Comparison of ENCODE assay signal across 24 mouse cellular contexts in genomic region chr8:126451158-126451557, GRCm38 (mm10). TPM values are rescaled to one million over a fixed set of nuclear protein-coding genes. Genes with fewer than 3 reads are reported as not detected.
DNase-seq lines count a peak whose midpoint lies in the region; ATAC-seq and TF ChIP-seq lines count a peak whose summit lies in the region.
"Had no signal": no experiment of that assay in that cellular context is flagged by ENCODE, and none has a peak within 500 bp of the region (broad histone marks: within the 10 kb centered on the region; RNA-seq: fewer than 3 reads in every experiment).

No protein-coding gene starts in this region.

- H3K4me2 ChIP-seq in kidney, embryonic 14.5 days (replicated peaks; ENCODE audit: low read depth, low read length), result no peak overlapping the region
- H3K4me2 ChIP-seq in hindbrain, postnatal 0 days (ENCODE audit: low read depth, low read length), result no peak overlapping the region
- H3K4me2 ChIP-seq: embryonic facial prominence, embryonic 13.5 days; forebrain, embryonic 12.5 days; forebrain, embryonic 15.5 days; heart, embryonic 12.5 days; hindbrain, embryonic 12.5 days; hindbrain, embryonic 15.5 days had no signal

- peak; percentile 12 to 20 for DNase-seq in adrenal gland, postnatal 36 days
- DNase-seq in adrenal gland, adult 8-10 months, result no peak
- peak; percentile 22 for DNase-seq in kidney, postnatal 14 days
- peak; percentile 16 for DNase-seq in lung, postnatal 10 days
- DNase-seq in lung, postnatal 4 days, result no peak
- DNase-seq in lung, postnatal 36 days, result peak; percentile 47
- no peak for DNase-seq in hindbrain, postnatal 0 days (ENCODE audit: low spot score)
- DNase-seq: cerebellum, adult 11 months; cerebellum, adult 2 months; cerebellum, adult 9-11 months; cerebellum, postnatal 25 days; embryo, embryonic 11 days; gastrocnemius, postnatal 25 days; heart, adult 18-20 months had no signal

- no peaks in the 10 kb centered on the region for H3K4me1 ChIP-seq in kidney, embryonic 14.5 days (ENCODE audit: control insufficient read depth, insufficient read depth, low read length)
- H3K4me1 ChIP-seq in hindbrain, postnatal 0 days (ENCODE audit: insufficient read depth, low read length), result no peaks in the 10 kb centered on the region
- H3K4me1 ChIP-seq: embryonic facial prominence, embryonic 10.5 days; embryonic facial prominence, embryonic 13.5 days; forebrain, embryonic 12.5 days; forebrain, embryonic 15.5 days; heart, embryonic 12.5 days; hindbrain, embryonic 12.5 days; hindbrain, embryonic 15.5 days had no signal

- H3K27ac ChIP-seq in kidney, embryonic 14.5 days (ENCODE audit: low read depth, low read length), result no peak overlapping the region
- H3K27ac ChIP-seq in hindbrain, postnatal 0 days, result no peak overlapping the region
- H3K27ac ChIP-seq: embryonic facial prominence, embryonic 10.5 days; embryonic facial prominence, embryonic 13.5 days; forebrain, embryonic 12.5 days; forebrain, embryonic 15.5 days; hindbrain, embryonic 12.5 days; hindbrain, embryonic 15.5 days had no signal

- H3K9ac ChIP-seq in kidney, embryonic 14.5 days (ENCODE audit: low read depth, low read length), result no peak overlapping the region
- H3K9ac ChIP-seq in hindbrain, postnatal 0 days (replicated peaks; ENCODE audit: low read length), result no peak overlapping the region
- H3K9ac ChIP-seq: embryonic facial prominence, embryonic 13.5 days; forebrain, embryonic 12.5 days; forebrain, embryonic 15.5 days; heart, embryonic 12.5 days; hindbrain, embryonic 12.5 days; hindbrain, embryonic 15.5 days had no signal

- H3K9me3 ChIP-seq in kidney, embryonic 14.5 days (ENCODE audit: control insufficient read depth, low read length), result no peaks in the 10 kb centered on the region
- no peaks in the 10 kb centered on the region for H3K9me3 ChIP-seq in hindbrain, postnatal 0 days (ENCODE audit: low read length)
- H3K9me3 ChIP-seq: embryonic facial prominence, embryonic 10.5 days; embryonic facial prominence, embryonic 13.5 days; forebrain, embryonic 12.5 days; forebrain, embryonic 15.5 days; heart, embryonic 12.5 days; hindbrain, embryonic 12.5 days; hindbrain, embryonic 15.5 days had no signal

- WGBS in kidney, embryonic 14.5 days, result 89% methylated on average over 8 of the region's 8 CpGs
- WGBS in hindbrain, postnatal 0 days, result 91% methylated on average over 8 of the region's 8 CpGs

- peaks cover 86% of the 10 kb centered on the region for H3K36me3 ChIP-seq in kidney, embryonic 14.5 days (ENCODE audit: control insufficient read depth, insufficient read depth, low read length)
- peaks cover 64% of the 10 kb centered on the region for H3K36me3 ChIP-seq in hindbrain, postnatal 0 days (ENCODE audit: insufficient read depth, low read length)

- no peak for ATAC-seq in kidney, embryonic 14.5 days (ENCODE audit: low FRiP score, low TSS enrichment)
- ATAC-seq in hindbrain, postnatal 0 days, result no peak
- ATAC-seq: CD4-positive, CD25-positive, alpha-beta regulatory T cell, adult 4 months; forebrain, embryonic 15.5 days had no signal

- no peaks in the 10 kb centered on the region for H3K27me3 ChIP-seq in kidney, embryonic 14.5 days (ENCODE audit: control insufficient read depth, insufficient read depth, low read length)
- H3K27me3 ChIP-seq in hindbrain, postnatal 0 days (ENCODE audit: insufficient read depth, low read length), result no peaks in the 10 kb centered on the region
- H3K27me3 ChIP-seq: embryonic facial prominence, embryonic 13.5 days; forebrain, embryonic 12.5 days; forebrain, embryonic 15.5 days; heart, embryonic 12.5 days; hindbrain, embryonic 12.5 days; hindbrain, embryonic 15.5 days had no signal

- no peak overlapping the region for H3K4me3 ChIP-seq in kidney, embryonic 14.5 days (ENCODE audit: low read length)
- no peak overlapping the region for H3K4me3 ChIP-seq in hindbrain, postnatal 0 days (ENCODE audit: low read length)
- H3K4me3 ChIP-seq: embryonic facial prominence, embryonic 10.5 days; embryonic facial prominence, embryonic 13.5 days; erythroblast, embryonic 14.5 days; forebrain, embryonic 12.5 days; forebrain, embryonic 15.5 days; heart, embryonic 12.5 days; hindbrain, embryonic 12.5 days; hindbrain, embryonic 15.5 days had no signal

- TF ChIP-seq CTCF in hindbrain, postnatal 0 days (IDR thresholded peaks at IDR 0.05; ENCODE audit: low read depth), result no peak

RNA-seq across cellular contexts. Expression of gene Tarbp1, which starts 23.7 kb away (rescaled TPM):
- total RNA-seq in adrenal gland, postnatal 36 days (2021), result 1 to 10 TPM; 6.4 to 7.1 TPM
- 1 to 10 TPM; 6.3 to 7.9 (median 7.8) TPM for total RNA-seq in adrenal gland, adult 8-10 months (2022)
- polyA plus RNA-seq in kidney, embryonic 14.5 days (2014; fragmentation: Nextera tagmentation; extraction: Ambion mirVana), result 3.3 and 6.3 TPM in 2 replicates
- 5.0 and 7.6 TPM in 2 replicates for total RNA-seq in hindbrain, postnatal 0 days (2014; rRNA removed)
- 1.2 TPM in 2 replicates for polyA plus RNA-seq in hindbrain, postnatal 0 days (2015; fragmentation: Nextera tagmentation; extraction: Ambion mirVana)

RNA-seq across cellular contexts. Expression of gene Coa6, which starts 28.8 kb away (rescaled TPM):
- 10 to 100 TPM; 23.1 to 33.4 TPM for total RNA-seq in adrenal gland, postnatal 36 days (2021)
- total RNA-seq in adrenal gland, adult 8-10 months (2022), result 10 to 100 TPM; 21.1 to 35.0 (median 23.5) TPM
- polyA plus RNA-seq in kidney, embryonic 14.5 days (2014; fragmentation: Nextera tagmentation; extraction: Ambion mirVana), result 57.7 and 68.6 TPM in 2 replicates
- total RNA-seq in hindbrain, postnatal 0 days (2014; rRNA removed), result 20.9 and 27.5 TPM in 2 replicates
- 48.9 and 57.2 TPM in 2 replicates for polyA plus RNA-seq in hindbrain, postnatal 0 days (2015; fragmentation: Nextera tagmentation; extraction: Ambion mirVana)

Comparison
In these comparisons a context has a peak if more than half of its experiments do, and no peak if none do; other contexts are left out.
1. DNase-seq: peak in adrenal gland, postnatal 36 days (2 of 2), kidney, postnatal 14 days (single experiment), lung, postnatal 10 days (single experiment) and lung, postnatal 36 days (single experiment); none in adrenal gland, adult 8-10 months (single experiment), lung, postnatal 4 days (0 of 2) and hindbrain, postnatal 0 days (single experiment).